Mouse (Mus musculus): ENCODE measurements around the gene Tmem50a.

DNA sequence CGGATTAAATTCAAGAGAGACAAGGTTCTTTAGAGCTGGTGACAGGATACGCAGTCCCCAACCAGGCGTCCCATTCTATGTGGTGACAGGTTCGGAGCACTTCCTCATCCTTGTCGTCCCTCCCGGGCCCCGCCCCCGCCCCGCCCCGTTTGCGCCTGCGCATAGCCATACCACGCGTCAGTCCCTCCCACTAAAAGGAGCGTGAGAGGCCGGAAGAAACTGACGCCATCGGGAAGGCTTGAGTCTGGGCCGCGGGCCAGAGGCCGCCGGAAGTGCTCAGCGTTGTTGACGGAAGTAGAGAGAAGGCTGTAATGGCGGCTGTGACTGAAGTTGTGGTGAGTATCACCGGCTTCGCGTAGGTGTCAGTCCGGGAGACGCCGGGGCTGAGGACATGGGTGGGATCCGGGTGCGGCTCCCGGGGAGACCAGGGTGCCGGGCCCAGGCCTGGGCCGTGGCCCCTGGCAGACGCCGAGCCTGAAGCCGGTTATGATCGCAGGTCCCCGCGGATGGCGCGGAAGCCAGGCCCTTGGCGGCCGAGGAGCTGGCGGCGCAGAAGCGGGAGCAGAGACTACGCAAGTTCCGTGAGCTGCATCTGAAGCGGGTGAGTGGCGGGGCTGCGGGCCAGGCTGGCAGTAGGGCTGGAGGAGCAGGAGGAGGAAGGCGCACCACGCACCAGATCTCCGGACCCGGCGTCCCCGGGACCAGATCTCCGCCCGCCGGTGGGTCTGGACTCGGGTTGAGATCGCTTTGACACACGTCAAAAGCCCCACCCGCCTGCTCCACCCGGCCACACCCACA, 16.1 kb upstream of the Tmem50a start, which contains the start of gene Syf2:
- TF ChIP-seq GATA1 (IDR thresholded peaks at IDR 0.05; ENCODE audit: borderline replicate concordance, low read length) (no peak), FLI1 (IDR thresholded peaks at IDR 0.05; ENCODE audit: low read length) (peak; percentile 76; the same call in 1 of the 2 replicates)
